In the genomic region with DNA sequence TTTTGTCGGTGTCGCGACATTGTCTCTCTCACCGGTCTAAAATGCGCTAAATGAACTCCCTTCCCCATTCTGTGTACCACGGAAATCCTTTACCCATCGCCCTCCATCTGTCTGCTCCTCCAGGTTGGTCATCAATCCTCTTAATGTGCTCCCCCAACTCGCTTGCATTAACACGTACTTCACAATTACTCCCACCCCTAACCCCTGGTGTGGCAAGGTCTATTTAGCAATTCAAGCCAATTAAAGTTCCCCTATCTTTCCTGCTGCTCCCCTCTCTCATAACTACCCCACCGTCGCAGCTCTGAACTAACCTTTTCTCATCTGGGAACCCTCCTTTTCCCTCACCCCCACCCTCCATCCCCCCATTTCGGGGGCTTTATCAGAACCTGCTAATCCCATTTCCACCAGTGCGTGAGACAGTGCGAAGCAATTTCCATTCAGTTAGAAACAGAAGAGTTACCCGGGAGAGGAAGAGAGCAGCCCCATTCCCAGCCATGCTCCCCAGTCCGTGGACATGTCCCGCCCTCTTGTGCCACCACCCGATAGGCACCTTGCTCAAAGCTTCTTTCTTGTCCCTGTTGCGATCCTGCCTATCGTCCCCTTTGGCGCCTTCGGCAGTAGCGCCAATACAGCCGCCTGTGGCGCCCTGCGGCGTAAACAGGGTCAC, we compare ENCODE assay signal across 8 mouse cellular contexts. TPM values are rescaled to one million over a fixed set of nuclear protein-coding genes. Genes with fewer than 3 reads are reported as not detected.
DNase-seq lines count a peak whose midpoint lies in the region; ATAC-seq and TF ChIP-seq lines count a peak whose summit lies in the region.

No protein-coding gene starts in this region.

- H3K27ac ChIP-seq in liver, adult 2 months (replicated peaks; ENCODE audit: insufficient read depth, low read depth, low read length), result peak overlapping the region; percentile 48
- peak overlapping the region; percentile 58 for H3K27ac ChIP-seq in embryonic facial prominence, embryonic 13.5 days
- peak overlapping the region; percentile 89 for H3K27ac ChIP-seq in hindbrain, postnatal 0 days
- peak overlapping the region; percentile 83 for H3K27ac ChIP-seq in midbrain, embryonic 16.5 days (ENCODE audit: low read length)

- no peaks in the 10 kb centered on the region for H3K79me2 ChIP-seq in liver, adult 2 months (ENCODE audit: control insufficient read depth, insufficient read depth, low read length)

- no peak for TF ChIP-seq CTCF in liver, adult 2 months (IDR thresholded peaks at IDR 0.05; ENCODE audit: low read depth, low read length)
- no peak for TF ChIP-seq CTCF in hindbrain, postnatal 0 days (IDR thresholded peaks at IDR 0.05; ENCODE audit: low read depth)

- ATAC-seq in embryonic facial prominence, embryonic 13.5 days (ENCODE audit: insufficient number of reproducible peaks, insufficient read depth, low FRiP score, low TSS enrichment, low read depth), result peak; percentile 63
- peak; percentile 84 for ATAC-seq in hindbrain, postnatal 0 days
- peak; percentile 82 for ATAC-seq in midbrain, embryonic 16.5 days

- DNase-seq in liver, adult 2 months (ENCODE audit: extremely low read depth, low read depth, low spot score), result no peak
- no peak for DNase-seq in liver
- DNase-seq in hindbrain, postnatal 0 days (ENCODE audit: low spot score), result no peak
- DNase-seq in left cerebral cortex, postnatal 36 days (ENCODE audit: low spot score in 2 of 2), result no peak
- no peak for DNase-seq in frontal cortex, postnatal 14 days (ENCODE audit: low spot score in 2 of 2)
- no peak for DNase-seq in testis, postnatal 10 days (ENCODE audit: low spot score)

- peak overlapping the region; percentile 64 for H3K4me3 ChIP-seq in liver, adult 2 months (ENCODE audit: insufficient read depth, low read depth, low read length)
- H3K4me3 ChIP-seq in embryonic facial prominence, embryonic 13.5 days, result peak overlapping the region; percentile 56
- peak overlapping the region; percentile 52 for H3K4me3 ChIP-seq in hindbrain, postnatal 0 days (ENCODE audit: low read length)
- peak overlapping the region; percentile 59 for H3K4me3 ChIP-seq in midbrain, embryonic 16.5 days (ENCODE audit: low read depth, low read length)

- H3K36me3 ChIP-seq in liver, adult 2 months (ENCODE audit: control insufficient read depth, insufficient read depth, low read length), result no peaks in the 10 kb centered on the region; the same call in 1 of the 2 replicates
- no peaks in the 10 kb centered on the region for H3K36me3 ChIP-seq in embryonic facial prominence, embryonic 13.5 days
- H3K36me3 ChIP-seq in hindbrain, postnatal 0 days (ENCODE audit: insufficient read depth, low read length), result no peaks in the 10 kb centered on the region
- no peaks in the 10 kb centered on the region for H3K36me3 ChIP-seq in midbrain, embryonic 16.5 days (ENCODE audit: control insufficient read depth, insufficient read depth, low read length)

- H3K9ac ChIP-seq in liver, adult 2 months (ENCODE audit: low read depth, low read length), result peak overlapping the region; percentile 57
- peak overlapping the region; percentile 71 for H3K9ac ChIP-seq in embryonic facial prominence, embryonic 13.5 days
- peak overlapping the region; percentile 65 for H3K9ac ChIP-seq in hindbrain, postnatal 0 days (replicated peaks; ENCODE audit: low read length)
- peak overlapping the region; percentile 62 for H3K9ac ChIP-seq in midbrain, embryonic 16.5 days (ENCODE audit: low read depth, low read length)

- H3K9me3 ChIP-seq in embryonic facial prominence, embryonic 13.5 days, result no peaks in the 10 kb centered on the region
- no peaks in the 10 kb centered on the region for H3K9me3 ChIP-seq in hindbrain, postnatal 0 days (ENCODE audit: low read length)
- H3K9me3 ChIP-seq in midbrain, embryonic 16.5 days (replicated peaks; ENCODE audit: control insufficient read depth, low read length, poor library complexity, severe bottlenecking), result no peaks in the 10 kb centered on the region

- no peak for TF ChIP-seq POLR2A in liver, adult 2 months (IDR thresholded peaks at IDR 0.05; ENCODE audit: extremely low read depth, insufficient read depth, low read length)

- no peaks in the 10 kb centered on the region; the same call in 1 of the 2 replicates for H3K4me1 ChIP-seq in liver, adult 2 months (ENCODE audit: control insufficient read depth, insufficient read depth, low read length)
- no peaks in the 10 kb centered on the region for H3K4me1 ChIP-seq in embryonic facial prominence, embryonic 13.5 days
- H3K4me1 ChIP-seq in hindbrain, postnatal 0 days (ENCODE audit: insufficient read depth, low read length), result no peaks in the 10 kb centered on the region
- H3K4me1 ChIP-seq in midbrain, embryonic 16.5 days (ENCODE audit: control insufficient read depth, insufficient read depth, low read length), result peaks cover 6% of the 10 kb centered on the region; the same call in 1 of the 2 replicates

- WGBS in liver, adult 2 months, result 1% methylated on average over 27 of the region's 27 CpGs
- WGBS in embryonic facial prominence, embryonic 13.5 days, result 23% methylated on average over 27 of the region's 27 CpGs
- 25% methylated on average over 27 of the region's 27 CpGs for WGBS in hindbrain, postnatal 0 days
- WGBS in midbrain, embryonic 16.5 days, result 15% methylated on average over 27 of the region's 27 CpGs

- H3K4me2 ChIP-seq in embryonic facial prominence, embryonic 13.5 days, result peak overlapping the region; percentile 66
- H3K4me2 ChIP-seq in hindbrain, postnatal 0 days (ENCODE audit: low read depth, low read length), result peak overlapping the region; percentile 54
- peak overlapping the region; percentile 62 for H3K4me2 ChIP-seq in midbrain, embryonic 16.5 days (ENCODE audit: low read length)

- intact Hi-C loops in left cerebral cortex, postnatal 36 days (cut with DNase I), result loop anchor here (2.0 kb wide), 1 partner anchor 17 kb away; the partner anchor contains the start of gene Nkap

- H3K27me3 ChIP-seq in liver, adult 2 months (ENCODE audit: control insufficient read depth, insufficient read depth, low read length), result no peaks in the 10 kb centered on the region
- H3K27me3 ChIP-seq in embryonic facial prominence, embryonic 13.5 days, result no peaks in the 10 kb centered on the region
- no peaks in the 10 kb centered on the region for H3K27me3 ChIP-seq in hindbrain, postnatal 0 days (ENCODE audit: insufficient read depth, low read length)
- no peaks in the 10 kb centered on the region for H3K27me3 ChIP-seq in midbrain, embryonic 16.5 days (ENCODE audit: control insufficient read depth, insufficient read depth, low read depth, low read length)

RNA-seq across cellular contexts. Expression of gene Upf3b, which starts 0.5 kb away (rescaled TPM):
- total RNA-seq in liver, adult 2 months (2014; rRNA removed), result 4.6 and 5.7 TPM in 2 replicates
- polyA plus RNA-seq in liver, adult 2 months (2012; rRNA removed), result 1.4 and 2.2 TPM in 2 replicates
- polyA plus RNA-seq in embryonic facial prominence, embryonic 13.5 days (2015; fragmentation: Nextera tagmentation; extraction: Ambion mirVana), result 23.4 and 24.4 TPM in 2 replicates
- 6.8 and 7.9 TPM in 2 replicates for total RNA-seq in hindbrain, postnatal 0 days (2014; rRNA removed)
- polyA plus RNA-seq in hindbrain, postnatal 0 days (2015; fragmentation: Nextera tagmentation; extraction: Ambion mirVana), result 22.8 and 25.9 TPM in 2 replicates
- 29.8 and 32.8 TPM in 2 replicates for polyA plus RNA-seq in midbrain, embryonic 16.5 days (2015; fragmentation: Nextera tagmentation; extraction: Ambion mirVana)
- 10 to 100 TPM; 12.8 to 21.5 TPM for total RNA-seq in left cerebral cortex, postnatal 36 days (2021)

RNA-seq across cellular contexts. Expression of gene Nkap, which starts 16.9 kb away (rescaled TPM):
- total RNA-seq in liver, adult 2 months (2014; rRNA removed), result 4.3 and 5.0 TPM in 2 replicates
- 0.97 and 1.1 TPM in 2 replicates for polyA plus RNA-seq in liver, adult 2 months (2012; rRNA removed)
- 16.7 and 17.4 TPM in 2 replicates for polyA plus RNA-seq in embryonic facial prominence, embryonic 13.5 days (2015; fragmentation: Nextera tagmentation; extraction: Ambion mirVana)
- 19.1 and 19.9 TPM in 2 replicates for total RNA-seq in hindbrain, postnatal 0 days (2014; rRNA removed)
- polyA plus RNA-seq in hindbrain, postnatal 0 days (2015; fragmentation: Nextera tagmentation; extraction: Ambion mirVana), result 21.1 and 21.6 TPM in 2 replicates
- polyA plus RNA-seq in midbrain, embryonic 16.5 days (2015; fragmentation: Nextera tagmentation; extraction: Ambion mirVana), result 26.2 and 26.8 TPM in 2 replicates
- 10 to 100 TPM; 11.3 to 14.1 TPM for total RNA-seq in left cerebral cortex, postnatal 36 days (2021)

RNA-seq across cellular contexts. Expression of gene Rpl39, which starts 24.5 kb away (rescaled TPM):
- total RNA-seq in liver, adult 2 months (2014; rRNA removed), result 175 and 207 TPM in 2 replicates
- 35.1 and 37.0 TPM in 2 replicates for polyA plus RNA-seq in liver, adult 2 months (2012; rRNA removed)
- 601 and 648 TPM in 2 replicates for polyA plus RNA-seq in embryonic facial prominence, embryonic 13.5 days (2015; fragmentation: Nextera tagmentation; extraction: Ambion mirVana)
- total RNA-seq in hindbrain, postnatal 0 days (2014; rRNA removed), result 99.1 and 125 TPM in 2 replicates
- 351 and 371 TPM in 2 replicates for polyA plus RNA-seq in hindbrain, postnatal 0 days (2015; fragmentation: Nextera tagmentation; extraction: Ambion mirVana)
- polyA plus RNA-seq in midbrain, embryonic 16.5 days (2015; fragmentation: Nextera tagmentation; extraction: Ambion mirVana), result 229 and 259 TPM in 2 replicates
- 100 to 1,000 TPM; 236 to 243 TPM for total RNA-seq in left cerebral cortex, postnatal 36 days (2021)

RNA-seq across cellular contexts. Expression of gene Akap14, which starts 59.0 kb away (rescaled TPM):
- not detected in 2 replicates for total RNA-seq in liver, adult 2 months (2014; rRNA removed)
- polyA plus RNA-seq in liver, adult 2 months (2012; rRNA removed), result not detected in 2 replicates
- polyA plus RNA-seq in embryonic facial prominence, embryonic 13.5 days (2015; fragmentation: Nextera tagmentation; extraction: Ambion mirVana), result not detected in 2 replicates
- not detected in 2 replicates for total RNA-seq in hindbrain, postnatal 0 days (2014; rRNA removed)
- 0.23 and 0.44 TPM in 2 replicates for polyA plus RNA-seq in hindbrain, postnatal 0 days (2015; fragmentation: Nextera tagmentation; extraction: Ambion mirVana)
- polyA plus RNA-seq in midbrain, embryonic 16.5 days (2015; fragmentation: Nextera tagmentation; extraction: Ambion mirVana), result 0.57 and 0.82 TPM in 2 replicates
- total RNA-seq in left cerebral cortex, postnatal 36 days (2021), result not detected
